In the genomic region with DNA sequence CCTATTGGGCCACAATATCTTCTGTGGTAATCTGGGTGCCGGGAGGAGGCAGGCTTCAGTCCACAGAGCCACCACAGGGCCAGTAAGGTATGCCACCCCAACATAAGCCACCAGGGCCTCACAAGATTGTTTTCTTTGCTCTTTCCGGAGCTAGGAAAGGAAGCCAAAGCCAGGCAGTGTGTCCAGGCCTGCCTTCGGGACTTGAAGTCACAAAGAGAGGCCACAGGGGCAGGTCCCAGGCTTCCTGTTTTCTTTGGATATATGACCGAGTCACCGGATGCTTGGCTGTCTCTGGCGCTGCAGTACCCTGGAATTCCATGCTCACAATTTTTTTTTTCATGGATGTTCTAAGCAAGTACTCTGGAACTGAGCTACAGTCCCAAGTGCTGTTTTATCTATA, we compare ENCODE assay signal across 11 mouse cellular contexts. TPM values are rescaled to one million over a fixed set of nuclear protein-coding genes. Genes with fewer than 3 reads are reported as not detected.
DNase-seq lines count a peak whose midpoint lies in the region; ATAC-seq and TF ChIP-seq lines count a peak whose summit lies in the region.
"Had no signal": no experiment of that assay in that cellular context is flagged by ENCODE, and none has a peak within 500 bp of the region (broad histone marks: within the 10 kb centered on the region; RNA-seq: fewer than 3 reads in every experiment).

No protein-coding gene starts in this region.

- H3K4me1 ChIP-seq in embryonic facial prominence, embryonic 11.5 days (ENCODE audit: control insufficient read depth, insufficient read depth, low read length), result no peaks in the 10 kb centered on the region
- peaks cover 8% of the 10 kb centered on the region; the same call in 1 of the 2 replicates for H3K4me1 ChIP-seq in liver, embryonic 15.5 days (replicated peaks)
- no peaks in the 10 kb centered on the region for H3K4me1 ChIP-seq in forebrain, postnatal 0 days (ENCODE audit: insufficient read depth)

- no peak for ATAC-seq in embryonic facial prominence, embryonic 11.5 days (replicated peaks; ENCODE audit: insufficient number of reproducible peaks, low FRiP score, low TSS enrichment, low read depth)
- peak; percentile 54 for ATAC-seq in liver, embryonic 15.5 days (ENCODE audit: insufficient read depth)
- no peak for ATAC-seq in forebrain, postnatal 0 days
- ATAC-seq in erythroid progenitor cell, adult 5-6 weeks (replicated peaks; ENCODE audit: low FRiP score, poor library complexity, severe bottlenecking), result no peak

- H3K27me3 ChIP-seq in embryonic facial prominence, embryonic 11.5 days (ENCODE audit: control insufficient read depth, insufficient read depth, low read length), result no peaks in the 10 kb centered on the region
- no peaks in the 10 kb centered on the region for H3K27me3 ChIP-seq in liver, embryonic 15.5 days
- H3K27me3 ChIP-seq in forebrain, postnatal 0 days (ENCODE audit: insufficient read depth, low read length), result no peaks in the 10 kb centered on the region
- H3K27me3 ChIP-seq: limb, embryonic 15.5 days had no signal

- no peak overlapping the region for H3K4me3 ChIP-seq in embryonic facial prominence, embryonic 11.5 days (ENCODE audit: low read depth, low read length)
- H3K4me3 ChIP-seq in liver, embryonic 15.5 days (replicated peaks), result no peak overlapping the region
- no peak overlapping the region for H3K4me3 ChIP-seq in forebrain, postnatal 0 days (ENCODE audit: low read depth, low read length)
- H3K4me3 ChIP-seq: limb, embryonic 15.5 days had no signal

- H3K9me3 ChIP-seq in embryonic facial prominence, embryonic 11.5 days (replicated peaks; ENCODE audit: control insufficient read depth, low read length), result no peaks in the 10 kb centered on the region
- 0 out of 2 replicates have a peak, but pooled peaks cover 4% of the 10 kb centered on the region for H3K9me3 ChIP-seq in liver, embryonic 15.5 days (replicated peaks)
- no peaks in the 10 kb centered on the region for H3K9me3 ChIP-seq in forebrain, postnatal 0 days (ENCODE audit: low read length)
- H3K9me3 ChIP-seq: limb, embryonic 15.5 days had no signal

- TF ChIP-seq CTCF in forebrain, postnatal 0 days (IDR thresholded peaks at IDR 0.05; ENCODE audit: low read depth), result no peak

- no peak overlapping the region for H3K27ac ChIP-seq in embryonic facial prominence, embryonic 11.5 days (replicated peaks; ENCODE audit: low read depth, low read length)
- no peak overlapping the region for H3K27ac ChIP-seq in liver, embryonic 15.5 days (replicated peaks)
- H3K27ac ChIP-seq in forebrain, postnatal 0 days (ENCODE audit: low read depth, low read length), result no peak overlapping the region
- H3K27ac ChIP-seq: limb, embryonic 15.5 days had no signal

- no peak overlapping the region for H3K4me2 ChIP-seq in embryonic facial prominence, embryonic 11.5 days (ENCODE audit: low read depth, low read length)
- H3K4me2 ChIP-seq in liver, embryonic 15.5 days, result no peak overlapping the region
- H3K4me2 ChIP-seq in forebrain, postnatal 0 days (ENCODE audit: low read depth), result no peak overlapping the region
- H3K4me2 ChIP-seq: limb, embryonic 15.5 days had no signal

- no peak overlapping the region for H3K9ac ChIP-seq in embryonic facial prominence, embryonic 11.5 days (replicated peaks; ENCODE audit: low read length)
- no peak overlapping the region for H3K9ac ChIP-seq in liver, embryonic 15.5 days
- H3K9ac ChIP-seq in forebrain, postnatal 0 days, result no peak overlapping the region
- H3K9ac ChIP-seq: limb, embryonic 15.5 days had no signal

- WGBS in embryonic facial prominence, embryonic 11.5 days, result 30% methylated on average over 6 of the region's 6 CpGs
- WGBS in liver, embryonic 15.5 days (ENCODE audit: insufficient replicate concordance), result 39% methylated on average over 6 of the region's 6 CpGs
- 83% methylated on average over 6 of the region's 6 CpGs for WGBS in forebrain, postnatal 0 days

- no peaks in the 10 kb centered on the region for H3K36me3 ChIP-seq in embryonic facial prominence, embryonic 11.5 days (replicated peaks; ENCODE audit: control insufficient read depth, insufficient read depth, low read depth, low read length)
- no peaks in the 10 kb centered on the region for H3K36me3 ChIP-seq in liver, embryonic 15.5 days (replicated peaks)
- H3K36me3 ChIP-seq in forebrain, postnatal 0 days (ENCODE audit: insufficient read depth), result no peaks in the 10 kb centered on the region
- H3K36me3 ChIP-seq: G1E; limb, embryonic 15.5 days had no signal

- peak; percentile 65 for DNase-seq in adrenal gland, adult 8-10 months
- DNase-seq in embryonic facial prominence, embryonic 11.5 days (ENCODE audit: low spot score), result peak; percentile 40
- DNase-seq in kidney, adult 18-20 months, result peak; percentile 69
- DNase-seq in forebrain, postnatal 0 days, result no peak
- DNase-seq in urinary bladder, adult 2 months (ENCODE audit: low spot score), result no peak
- DNase-seq in right cerebral cortex, postnatal 10 days (ENCODE audit: low spot score in 2 of 2), result no peak
- DNase-seq: thymus, adult 2 months had no signal

RNA-seq across cellular contexts. Expression of gene Dock6, which starts 5.6 kb away (rescaled TPM):
- total RNA-seq in adrenal gland, adult 8-10 months (2022), result 10 to 100 TPM; 34.3 to 80.5 (median 56.4) TPM
- 15.6 and 17.8 TPM in 2 replicates for polyA plus RNA-seq in embryonic facial prominence, embryonic 11.5 days (2014; fragmentation: Nextera tagmentation; extraction: Ambion mirVana)
- 4.2 and 5.6 TPM in 2 replicates for polyA plus RNA-seq in liver, embryonic 15.5 days (2015; fragmentation: Nextera tagmentation; extraction: Ambion mirVana)
- 6.0 and 15.2 TPM in 2 replicates for total RNA-seq in forebrain, postnatal 0 days (2014; rRNA removed)
- polyA plus RNA-seq in forebrain, postnatal 0 days (2015; fragmentation: Nextera tagmentation; extraction: Ambion mirVana), result 5.7 and 8.3 TPM in 2 replicates
- 2.9 TPM in 1 of 2 replicates, not detected in the other for total RNA-seq in erythroid progenitor cell, adult 5-6 weeks (2015; ENCODE audit: low replicate concordance)
- total RNA-seq in erythroid progenitor cell, adult 5-6 weeks (2017; ENCODE audit: low replicate concordance), result 0.26 TPM in 1 of 2 replicates, not detected in the other
- 89.2 and 102 TPM in 2 replicates for polyA plus RNA-seq in urinary bladder, adult 2 months (2012; rRNA removed)

RNA-seq across cellular contexts. Expression of gene Angptl8, which starts 22.8 kb away (rescaled TPM):
- 10 to 100 TPM in 2 of 4 experiments, 1 to 10 TPM in 2; 1.5 to 12.0 (median 7.7) TPM for total RNA-seq in adrenal gland, adult 8-10 months (2022)
- 0.25 TPM in 1 of 2 replicates, not detected in the other for polyA plus RNA-seq in embryonic facial prominence, embryonic 11.5 days (2014; fragmentation: Nextera tagmentation; extraction: Ambion mirVana)
- polyA plus RNA-seq in liver, embryonic 15.5 days (2015; fragmentation: Nextera tagmentation; extraction: Ambion mirVana), result 35.0 and 42.9 TPM in 2 replicates
- not detected in 2 replicates for total RNA-seq in forebrain, postnatal 0 days (2014; rRNA removed)
- 0.18 TPM in 1 of 2 replicates, not detected in the other for polyA plus RNA-seq in forebrain, postnatal 0 days (2015; fragmentation: Nextera tagmentation; extraction: Ambion mirVana)
- total RNA-seq in erythroid progenitor cell, adult 5-6 weeks (2015; ENCODE audit: low replicate concordance), result not detected in 2 replicates
- not detected in 2 replicates for total RNA-seq in erythroid progenitor cell, adult 5-6 weeks (2017; ENCODE audit: low replicate concordance)
- polyA plus RNA-seq in urinary bladder, adult 2 months (2012; rRNA removed), result 1.2 and 2.0 TPM in 2 replicates
- total RNA-seq: G1E had no signal
- polyA plus RNA-seq: G1E had no signal

RNA-seq across cellular contexts. Expression of gene Kank2, which starts 59.5 kb away (rescaled TPM):
- total RNA-seq in adrenal gland, adult 8-10 months (2022), result 10 to 100 TPM; 35.0 to 58.9 (median 47.5) TPM
- polyA plus RNA-seq in embryonic facial prominence, embryonic 11.5 days (2014; fragmentation: Nextera tagmentation; extraction: Ambion mirVana), result 6.1 and 7.6 TPM in 2 replicates
- 4.8 and 5.5 TPM in 2 replicates for polyA plus RNA-seq in liver, embryonic 15.5 days (2015; fragmentation: Nextera tagmentation; extraction: Ambion mirVana)
- 8.5 and 12.4 TPM in 2 replicates for total RNA-seq in forebrain, postnatal 0 days (2014; rRNA removed)
- 2.2 and 2.3 TPM in 2 replicates for polyA plus RNA-seq in forebrain, postnatal 0 days (2015; fragmentation: Nextera tagmentation; extraction: Ambion mirVana)
- not detected in 2 replicates for total RNA-seq in erythroid progenitor cell, adult 5-6 weeks (2015; ENCODE audit: low replicate concordance)
- total RNA-seq in erythroid progenitor cell, adult 5-6 weeks (2017; ENCODE audit: low replicate concordance), result 0.51 TPM in 1 of 2 replicates, not detected in the other
- 44.6 and 77.0 TPM in 2 replicates for polyA plus RNA-seq in urinary bladder, adult 2 months (2012; rRNA removed)
- polyA plus RNA-seq: G1E had no signal

RNA-seq across cellular contexts. Expression of gene Rab3d, which starts 59.9 kb away (rescaled TPM):
- total RNA-seq in adrenal gland, adult 8-10 months (2022), result 10 to 100 TPM; 43.1 to 64.6 (median 48.1) TPM
- polyA plus RNA-seq in embryonic facial prominence, embryonic 11.5 days (2014; fragmentation: Nextera tagmentation; extraction: Ambion mirVana), result 4.8 and 6.1 TPM in 2 replicates
- 12.0 and 13.1 TPM in 2 replicates for polyA plus RNA-seq in liver, embryonic 15.5 days (2015; fragmentation: Nextera tagmentation; extraction: Ambion mirVana)
- total RNA-seq in forebrain, postnatal 0 days (2014; rRNA removed), result 23.7 and 26.7 TPM in 2 replicates
- 23.0 and 28.7 TPM in 2 replicates for polyA plus RNA-seq in forebrain, postnatal 0 days (2015; fragmentation: Nextera tagmentation; extraction: Ambion mirVana)
- total RNA-seq in erythroid progenitor cell, adult 5-6 weeks (2015; ENCODE audit: low replicate concordance), result 3.8 and 7.2 TPM in 2 replicates
- 5.0 and 11.6 TPM in 2 replicates for total RNA-seq in erythroid progenitor cell, adult 5-6 weeks (2017; ENCODE audit: low replicate concordance)
- polyA plus RNA-seq in urinary bladder, adult 2 months (2012; rRNA removed), result 54.4 and 59.9 TPM in 2 replicates

Comparison
In these comparisons a context has a peak if more than half of its experiments do, and no peak if none do; other contexts are left out.
1. DNase-seq: peak in adrenal gland, adult 8-10 months (single experiment), embryonic facial prominence, embryonic 11.5 days (single experiment) and kidney, adult 18-20 months (single experiment); none in forebrain, postnatal 0 days (single experiment), urinary bladder, adult 2 months (single experiment) and right cerebral cortex, postnatal 10 days (0 of 2).
2. RNA of gene Angptl8, which starts 22.8 kb away (polyA plus RNA-seq): 35.0 to 42.9 TPM in liver, embryonic 15.5 days; 1.2 to 2.0 TPM in urinary bladder, adult 2 months, 0.18 TPM in forebrain, postnatal 0 days and 0.25 TPM in embryonic facial prominence, embryonic 11.5 days; every median in the first group is over 10 times any median in the second.